Mouse (Mus musculus): ENCODE measurements around the gene Mier2.

DNA sequence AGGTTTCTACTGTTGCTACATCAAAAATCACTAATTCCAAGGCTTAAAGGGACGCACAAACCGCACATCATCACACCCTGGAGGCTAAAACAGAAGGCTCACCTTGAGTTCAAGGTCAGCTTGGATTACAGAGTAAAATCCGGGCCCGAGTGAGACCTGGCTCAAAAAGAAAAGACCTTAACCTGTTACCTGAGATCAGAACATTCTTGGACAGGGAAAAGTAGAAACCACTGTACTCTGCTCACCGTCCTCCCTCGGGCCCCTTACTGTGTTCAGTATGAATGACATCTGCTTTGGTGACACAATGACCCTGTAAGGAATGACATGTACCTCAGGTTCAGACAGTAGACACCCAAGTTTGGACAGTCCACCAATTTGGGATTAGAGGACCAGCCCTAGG is 19.8 kb upstream of the Mier2 start:
- TF ChIP-seq CTCF (IDR thresholded peaks at IDR 0.05; ENCODE audit: extremely low read depth, insufficient read depth, low read length) (no peak), POLR2A (IDR thresholded peaks at IDR 0.05; ENCODE audit: extremely low read depth, insufficient read depth, low read length) (no peak)
